Mouse (Mus musculus) urinary bladder, postnatal 14 days (tissue): ENCODE data around the gene Suclg2.

Source experiments
- DNase-seq: peaks from one replicate; pipeline ENCODE4 v3.0.0; 2021; ENCODE audit warnings: low spot score

Gene Suclg2

DNA sequence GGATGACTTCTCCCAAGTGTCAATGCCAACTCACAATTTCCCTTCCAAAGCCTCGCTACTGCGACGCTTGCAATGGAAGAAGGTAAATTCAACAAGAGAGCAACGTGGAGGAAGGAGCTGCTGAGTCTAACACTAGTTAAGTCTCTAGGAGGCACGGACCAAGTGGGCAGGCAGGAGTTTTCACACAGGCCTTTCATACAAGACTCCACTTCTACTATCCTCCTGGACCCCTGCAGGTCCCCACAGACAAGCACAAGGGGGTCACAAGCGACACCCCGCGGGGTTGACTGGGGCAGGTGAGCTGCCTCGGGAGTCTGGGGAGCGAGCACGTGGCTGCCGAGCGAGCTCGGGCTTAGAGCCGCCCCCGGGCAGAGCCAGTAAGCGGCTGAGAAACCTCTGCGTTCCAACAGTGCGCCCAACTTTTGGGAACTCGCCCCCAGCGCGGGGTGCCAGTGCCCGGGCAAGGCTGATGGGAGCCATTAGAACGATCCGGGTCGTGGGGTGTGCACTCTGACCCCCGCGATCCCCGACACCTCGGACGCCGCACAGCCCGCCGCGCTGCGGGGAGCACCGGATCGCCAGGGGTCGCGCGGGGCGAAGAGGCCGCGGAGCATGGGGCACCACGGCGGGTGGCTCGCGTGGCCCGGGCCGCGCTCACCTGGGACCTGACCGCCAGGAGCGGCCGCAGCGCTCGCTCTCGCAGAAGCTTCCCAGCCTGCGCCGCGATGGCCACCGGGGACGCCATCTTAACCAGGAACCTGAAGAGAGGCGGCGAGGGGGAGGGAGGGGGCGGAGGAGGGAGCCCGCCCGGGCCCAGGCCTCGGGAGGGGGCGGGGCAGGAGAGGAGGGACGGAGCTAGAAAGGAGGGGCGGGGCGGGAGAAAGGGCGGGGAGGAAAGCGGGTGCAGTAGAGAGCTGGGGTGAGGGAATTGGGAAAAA, at the start of gene Suclg2:
TSS of gene Suclg2 (minus strand) at position 770 of the 938 bp plus-strand sequence.
- peak; percentile 90 for DNase-seq

DNA sequence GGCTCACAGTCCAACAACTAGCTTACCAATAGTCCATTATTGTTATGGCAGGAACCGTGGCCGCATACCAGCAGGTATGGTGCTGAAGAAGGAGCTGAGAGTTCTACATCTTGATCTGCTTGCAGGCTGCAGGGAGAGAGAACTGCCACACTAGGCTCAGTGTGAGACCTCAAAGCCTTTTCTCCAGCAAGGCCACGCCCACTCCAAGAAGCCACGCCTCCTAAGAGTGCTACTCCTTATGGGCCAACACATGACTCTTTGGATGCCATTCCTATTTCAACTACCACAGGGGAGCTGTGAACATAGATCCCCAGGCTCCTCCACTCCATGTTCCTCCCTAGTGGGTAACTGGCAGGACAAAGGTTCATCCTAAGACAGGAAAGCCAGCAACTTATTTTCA, 48.0 kb upstream of the Suclg2 start:
- no peak for DNase-seq

DNA sequence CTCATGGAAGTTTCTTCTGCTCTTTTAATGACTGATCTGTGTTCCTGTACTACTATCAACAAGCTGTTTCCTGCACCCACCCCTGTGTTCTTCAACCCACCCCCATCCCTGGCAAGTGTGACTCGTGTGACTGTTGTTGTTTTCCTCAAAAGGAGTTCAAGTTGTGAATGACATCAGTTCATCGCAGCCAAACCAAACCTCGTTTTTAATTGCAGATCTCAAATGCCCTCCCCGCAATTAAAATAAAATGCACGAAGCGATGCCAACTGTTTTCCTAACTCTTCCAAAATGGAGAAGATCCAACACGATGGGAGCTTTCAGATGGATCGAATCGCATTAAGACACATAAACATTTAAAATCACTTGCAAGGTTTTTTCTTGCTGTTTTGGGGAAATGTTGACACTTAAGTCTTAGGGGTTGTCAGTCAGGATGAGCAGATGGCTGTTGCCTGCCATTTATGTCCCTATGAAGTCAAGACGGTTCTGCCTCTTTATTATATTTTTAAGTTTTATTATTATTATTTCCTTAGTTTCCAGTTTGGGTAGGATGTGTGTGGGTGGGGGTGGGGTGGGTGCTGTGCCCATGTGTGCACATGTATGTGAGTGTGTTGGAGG, 41.1 kb upstream of the Suclg2 start:
- no peak for DNase-seq

DNA sequence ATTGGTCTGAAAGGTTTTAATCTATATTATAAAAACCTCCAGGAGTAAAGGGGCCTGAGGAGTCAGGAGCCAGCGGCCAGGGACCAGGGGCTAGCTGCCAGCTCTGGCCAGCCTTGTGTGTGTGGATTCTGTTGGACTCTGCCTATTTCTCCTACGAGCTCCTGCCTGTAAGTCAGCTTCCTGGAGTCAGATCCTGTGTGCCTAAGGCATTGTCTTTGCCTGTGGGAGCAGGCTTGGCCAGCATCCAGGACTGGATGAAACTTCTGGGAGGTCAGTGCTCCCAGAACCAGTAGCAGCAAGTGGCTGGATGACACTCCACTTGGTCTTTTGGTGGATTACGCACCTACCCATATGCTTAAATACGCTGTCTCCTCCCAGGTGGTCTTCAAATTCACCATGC, 23.8 kb upstream of the Suclg2 start:
- DNase-seq, result no peak

DNA sequence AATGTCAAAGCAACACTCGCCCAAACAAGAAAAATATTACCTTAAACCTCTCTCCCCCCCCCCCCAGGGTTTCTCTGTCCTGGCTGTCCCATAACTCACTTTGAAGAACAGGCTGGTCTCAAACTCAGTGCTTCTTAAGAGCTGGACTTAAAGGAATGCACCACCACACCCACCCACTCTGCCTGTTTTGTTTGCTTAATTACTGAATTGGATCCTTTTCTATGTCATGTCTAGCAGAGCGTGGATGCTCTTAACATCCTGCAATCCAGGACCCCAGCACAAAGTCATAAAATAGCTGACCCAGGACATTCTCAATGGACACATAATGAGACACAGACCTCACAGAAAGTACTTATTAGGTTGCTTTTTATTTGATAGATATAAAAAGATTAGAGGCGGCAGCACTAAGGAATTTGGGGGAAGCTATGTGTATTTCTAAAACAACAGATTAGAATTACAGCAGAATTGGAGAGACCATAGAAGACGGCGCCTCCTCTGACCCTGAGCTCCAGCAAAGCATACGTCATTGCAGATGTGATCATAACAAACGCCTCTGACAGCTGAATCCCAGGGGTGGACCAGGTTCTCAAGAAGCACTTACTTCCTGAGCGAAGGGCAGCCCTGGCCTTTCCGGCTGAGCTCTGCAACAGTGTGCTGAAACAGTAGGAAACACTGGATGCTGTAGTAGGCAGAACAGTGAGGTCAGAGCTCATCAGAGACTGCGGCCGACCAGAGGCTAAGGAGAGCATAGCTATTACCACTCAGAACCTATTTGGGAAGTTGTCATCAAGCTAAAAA, 13.2 kb upstream of the Suclg2 start:
- DNase-seq, result no peak

DNA sequence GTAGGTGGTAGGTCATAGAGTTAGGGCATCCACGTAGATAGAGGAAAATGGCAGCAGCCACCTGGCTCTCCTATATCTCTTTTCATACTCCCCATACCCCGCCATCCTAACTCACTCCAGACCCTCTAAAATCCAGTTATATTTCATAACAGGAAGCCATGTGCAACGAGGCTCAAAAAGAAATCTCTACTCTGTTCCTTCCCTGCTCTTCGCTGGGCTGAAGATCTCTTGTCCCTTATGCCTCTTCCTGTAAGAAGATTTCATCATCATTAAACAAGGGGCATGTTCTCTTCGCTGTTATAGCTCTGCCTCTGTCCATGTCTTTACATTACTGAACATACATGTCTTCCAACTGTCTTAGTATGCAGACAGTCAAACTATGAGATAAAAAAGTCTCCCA, 10.8 kb upstream of the Suclg2 start:
- no peak for DNase-seq

DNA sequence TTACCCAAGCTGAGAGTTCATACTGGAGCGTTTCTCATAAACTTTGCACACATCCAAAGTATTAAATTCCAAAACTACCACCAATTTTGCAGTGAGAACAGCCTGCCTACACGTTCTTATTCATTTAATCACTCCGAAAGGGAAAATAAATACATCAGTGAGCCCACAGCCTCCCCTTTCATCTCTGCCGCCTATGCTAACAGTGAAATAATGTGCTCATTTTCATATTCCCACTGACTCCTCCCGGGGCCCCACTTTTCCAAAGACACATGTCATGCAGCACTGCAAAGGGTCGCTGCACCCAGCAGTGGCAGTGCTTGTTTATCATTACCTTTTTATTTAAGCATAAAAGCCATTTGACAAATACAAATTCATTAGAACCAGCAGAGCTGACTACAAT, 6.7 kb upstream of the Suclg2 start:
- DNase-seq, result no peak

DNA sequence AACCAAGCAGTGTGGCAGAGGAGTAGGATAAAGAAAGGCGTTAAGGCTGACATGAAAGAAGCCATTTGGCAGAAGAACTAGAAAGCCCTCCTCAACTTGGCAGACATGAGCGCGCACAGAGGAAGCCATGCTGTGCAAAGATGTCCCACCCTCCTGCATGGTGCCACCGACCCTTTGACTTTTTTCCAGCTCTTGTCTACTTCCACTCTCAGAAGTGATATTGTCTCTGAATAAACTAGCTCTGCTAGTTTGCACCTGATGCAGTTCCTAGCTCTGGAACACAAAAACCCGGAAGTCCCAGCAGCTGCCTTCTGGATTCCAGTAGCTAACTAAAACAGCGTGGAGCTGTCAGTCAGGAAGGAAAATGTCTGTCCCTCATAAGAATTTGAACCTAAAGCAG, 4.8 kb upstream of the Suclg2 start:
- no peak for DNase-seq

DNA sequence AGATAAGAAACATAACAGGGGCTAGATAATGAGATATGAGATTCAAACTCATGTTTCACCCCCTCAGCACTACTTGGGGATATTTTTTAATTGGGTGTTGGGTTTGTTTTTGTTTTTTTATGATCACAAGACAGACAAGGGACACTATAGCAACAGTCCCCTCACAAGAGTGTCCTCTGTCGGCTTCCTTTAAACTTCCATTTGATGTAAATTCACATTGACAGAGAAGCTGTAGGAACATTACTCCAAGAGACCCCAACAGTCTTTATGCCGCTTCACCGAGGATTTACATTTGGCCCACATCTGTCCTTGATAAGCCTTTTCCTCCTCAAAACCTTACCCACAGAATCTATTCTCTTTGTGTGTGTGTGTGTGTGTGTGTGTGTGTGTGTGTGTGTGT, 1.2 kb upstream of the Suclg2 start:
- no peak for DNase-seq

DNA sequence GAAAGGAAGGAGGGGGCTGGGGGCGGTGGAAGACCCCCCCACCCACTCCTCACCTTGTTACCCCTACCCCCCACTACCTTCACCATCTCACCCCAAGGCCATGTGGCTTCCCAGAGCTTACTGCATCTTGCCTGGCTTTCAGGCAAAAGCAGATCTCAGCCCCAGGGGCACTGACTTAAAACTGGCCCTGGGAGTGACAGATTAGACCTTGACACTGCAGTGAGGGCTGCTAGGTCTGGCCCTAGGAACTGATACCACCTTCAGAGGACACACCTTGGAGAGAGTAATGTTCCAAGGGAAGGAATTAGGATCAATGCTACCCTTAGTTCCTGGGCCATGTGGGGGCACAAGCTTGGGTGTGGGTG, 351 bp upstream of the Suclg2 start:
- DNase-seq, result no peak

DNA sequence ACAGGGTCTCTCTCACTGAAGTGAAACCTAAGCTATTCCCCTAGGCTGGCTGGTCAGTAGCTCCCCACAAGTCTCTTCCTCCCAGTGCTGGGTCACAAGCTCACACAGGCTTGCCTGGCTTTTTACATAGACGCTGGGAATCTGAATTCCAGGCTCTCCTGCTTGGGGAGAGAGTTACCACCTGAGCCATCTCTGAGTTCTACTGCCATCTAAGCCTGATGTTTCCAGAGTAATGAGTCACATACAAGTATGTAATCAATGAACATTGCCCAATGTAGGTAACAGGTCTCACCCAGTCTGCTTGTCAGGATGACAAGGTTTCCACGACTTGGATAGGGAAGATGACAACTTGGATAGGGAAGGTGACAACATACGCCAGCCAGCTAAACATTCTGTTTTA, 1.5 kb downstream of the Suclg2 start:
- no peak for DNase-seq

DNA sequence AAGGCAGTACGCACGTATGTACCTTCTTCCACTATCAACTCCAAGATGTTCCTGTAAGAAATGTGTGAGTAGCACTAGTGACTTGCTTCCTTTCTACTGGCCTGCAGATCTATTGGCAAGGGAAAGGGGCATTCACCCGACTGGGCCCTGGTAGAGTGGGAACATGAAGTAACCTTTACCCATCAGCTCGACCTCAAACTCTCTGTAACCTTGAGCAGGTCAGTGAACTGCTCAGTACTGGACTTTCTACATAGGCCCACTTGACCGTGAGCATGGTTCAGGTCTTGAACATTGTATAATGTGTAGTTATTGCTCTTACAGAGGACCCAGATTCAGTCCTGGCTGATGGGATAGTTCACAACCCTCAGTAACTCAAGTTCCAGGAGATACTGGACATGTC, 2.1 kb downstream of the Suclg2 start:
- DNase-seq, result no peak

DNA sequence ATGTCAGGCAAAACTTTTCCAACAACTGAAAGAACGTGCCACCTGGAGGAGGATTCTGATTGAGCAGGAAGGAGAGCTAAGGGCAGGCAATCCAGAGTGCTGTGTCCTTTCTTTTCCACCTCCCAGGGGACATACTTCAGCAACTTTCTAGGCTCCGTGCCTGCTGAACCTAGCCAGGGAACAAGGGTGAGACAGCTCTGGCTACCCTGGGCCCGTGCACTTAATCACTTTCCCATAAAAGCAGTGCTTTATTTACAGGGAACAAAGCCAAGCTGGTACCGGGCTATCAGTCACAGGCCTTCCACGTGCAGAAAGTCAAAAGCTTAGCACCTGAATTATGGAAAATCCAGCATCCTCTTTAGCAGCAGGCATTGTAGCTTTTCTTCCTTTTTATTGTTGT, 5.4 kb downstream of the Suclg2 start:
- peak; percentile 18 for DNase-seq

DNA sequence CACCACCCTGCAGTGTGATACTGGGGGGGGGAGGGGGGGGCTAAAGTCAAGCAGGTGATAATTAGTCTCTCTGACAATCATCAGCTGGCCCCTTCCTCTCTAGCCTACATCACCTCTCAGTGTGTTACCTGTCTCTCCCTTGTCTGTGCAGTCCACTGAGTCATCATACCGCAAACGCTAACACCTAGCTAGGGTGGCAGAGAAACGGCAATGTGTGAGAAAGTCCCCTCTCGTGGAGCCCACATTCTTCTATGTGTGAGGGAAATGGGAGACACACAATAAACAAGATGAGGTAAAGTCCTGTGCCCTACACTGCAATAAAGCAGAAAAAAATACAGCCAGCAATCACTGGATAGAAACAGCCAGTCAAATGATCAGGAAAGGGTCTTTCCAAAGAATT, 6.5 kb downstream of the Suclg2 start:
- no peak for DNase-seq

DNA sequence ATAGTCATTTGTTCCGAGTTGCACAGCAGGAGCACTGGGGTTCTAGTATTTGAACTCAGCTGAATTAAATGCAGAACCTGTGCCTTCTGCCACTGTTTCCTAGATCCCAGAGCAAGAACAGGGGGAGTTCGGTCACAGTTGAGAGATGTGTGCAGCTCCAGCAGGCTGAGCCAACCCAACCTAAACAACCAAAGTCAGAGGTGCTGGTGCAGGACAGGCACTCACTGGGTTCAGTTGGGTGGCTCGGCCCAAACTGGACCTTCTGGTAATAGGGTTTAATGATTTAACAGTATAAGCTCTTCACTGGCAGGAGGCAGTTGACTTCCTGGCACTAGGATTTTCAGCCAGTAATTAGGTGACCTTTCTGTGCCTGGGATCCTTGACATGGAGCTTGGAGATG, 6.9 kb downstream of the Suclg2 start:
- no peak for DNase-seq

DNA sequence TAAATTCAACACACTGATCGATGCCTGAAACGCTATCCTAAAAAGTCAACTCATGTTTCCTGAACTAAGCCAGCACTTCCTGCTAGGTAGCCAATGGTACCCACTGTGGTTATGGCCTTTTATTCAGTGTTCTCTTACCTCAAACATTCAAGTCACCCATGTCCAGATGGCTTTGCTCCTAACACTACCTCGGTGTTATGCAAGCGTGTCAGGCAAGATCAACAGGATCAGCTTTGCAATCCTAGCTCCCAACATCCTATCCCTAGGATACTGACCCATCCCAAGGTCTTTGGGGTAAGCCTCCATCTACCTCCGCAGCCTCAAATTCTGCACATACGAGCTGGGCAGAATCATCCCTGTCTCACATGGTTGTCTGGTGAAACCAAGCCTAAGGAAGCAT, 7.7 kb downstream of the Suclg2 start:
- no peak for DNase-seq

DNA sequence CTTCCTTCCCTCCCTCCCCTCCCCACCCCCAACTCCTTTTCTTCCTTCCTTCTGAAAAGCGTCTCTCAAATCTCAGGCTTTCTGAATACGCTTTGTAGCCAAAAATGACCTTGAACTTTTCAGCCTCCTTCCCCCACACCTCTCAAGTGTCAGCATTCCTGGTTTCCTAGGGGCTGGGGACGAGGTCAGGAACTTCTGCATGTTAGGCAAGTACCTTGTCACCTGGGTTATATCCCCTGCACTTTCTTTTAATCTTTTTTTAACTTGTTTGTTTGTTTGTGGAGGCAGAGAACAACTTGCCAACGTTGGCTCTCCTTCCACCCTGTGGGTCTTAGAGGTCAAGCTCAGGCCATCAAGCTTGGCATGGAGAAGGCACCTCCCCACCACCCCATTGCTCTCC, 9.1 kb downstream of the Suclg2 start:
- no peak for DNase-seq

DNA sequence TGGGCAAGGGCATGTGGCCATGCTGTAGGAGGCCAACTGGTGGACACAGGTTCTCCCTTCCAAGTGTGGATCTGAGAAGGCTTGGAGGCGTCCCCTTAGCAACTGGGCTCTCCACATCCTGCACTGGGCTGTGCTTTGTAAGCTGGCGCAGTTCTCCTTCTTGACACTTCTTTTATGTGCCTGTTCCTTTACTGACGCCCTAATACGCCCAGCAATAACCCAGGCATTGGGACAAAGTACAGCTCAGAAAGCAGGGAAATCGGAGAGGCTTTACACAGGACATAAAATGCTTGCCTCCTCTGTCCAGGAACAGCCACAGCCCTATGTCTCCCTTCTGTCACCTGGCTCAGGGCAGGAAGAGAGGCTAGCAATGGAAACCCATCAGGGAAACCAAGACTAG, 9.5 kb downstream of the Suclg2 start:
- no peak for DNase-seq

DNA sequence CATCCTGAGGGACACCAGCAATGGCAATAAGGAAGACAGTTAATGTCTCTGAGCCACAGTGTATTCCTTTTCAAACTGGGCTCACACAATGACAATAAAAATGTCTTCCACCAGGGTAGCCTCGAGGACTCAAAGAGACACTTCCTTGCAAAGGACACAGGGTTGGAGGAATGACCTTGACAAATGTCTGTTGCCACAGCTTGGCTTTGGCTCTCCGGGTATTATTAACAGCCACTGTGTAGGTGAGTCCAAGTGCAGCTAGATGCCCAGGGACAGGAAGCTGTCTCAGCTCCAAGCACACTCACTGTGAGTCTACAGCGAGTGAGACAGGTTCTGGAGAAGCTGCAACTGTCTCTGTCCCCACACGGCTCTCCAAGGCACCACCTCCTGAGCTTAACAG, 14.0 kb downstream of the Suclg2 start:
- no peak for DNase-seq

DNA sequence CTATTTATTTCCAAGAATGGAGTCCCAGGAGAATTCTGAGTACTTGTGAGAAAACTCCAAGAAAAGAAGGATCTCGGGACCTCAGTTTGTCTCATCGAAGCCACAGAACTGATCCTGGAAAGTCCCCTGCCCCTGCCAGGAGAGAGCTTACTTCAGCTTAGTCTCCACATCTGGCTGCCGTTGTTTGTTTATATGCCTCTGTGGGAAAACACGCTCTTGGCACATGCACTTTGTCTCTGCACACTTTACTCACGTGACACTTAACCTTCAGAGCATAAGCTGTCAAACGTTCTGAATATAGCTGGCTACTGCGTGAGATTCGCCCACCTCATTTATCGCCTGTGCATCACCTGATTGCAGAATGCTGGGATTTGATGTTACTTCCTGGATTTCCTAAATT, 16.4 kb downstream of the Suclg2 start:
- DNase-seq, result no peak

DNA sequence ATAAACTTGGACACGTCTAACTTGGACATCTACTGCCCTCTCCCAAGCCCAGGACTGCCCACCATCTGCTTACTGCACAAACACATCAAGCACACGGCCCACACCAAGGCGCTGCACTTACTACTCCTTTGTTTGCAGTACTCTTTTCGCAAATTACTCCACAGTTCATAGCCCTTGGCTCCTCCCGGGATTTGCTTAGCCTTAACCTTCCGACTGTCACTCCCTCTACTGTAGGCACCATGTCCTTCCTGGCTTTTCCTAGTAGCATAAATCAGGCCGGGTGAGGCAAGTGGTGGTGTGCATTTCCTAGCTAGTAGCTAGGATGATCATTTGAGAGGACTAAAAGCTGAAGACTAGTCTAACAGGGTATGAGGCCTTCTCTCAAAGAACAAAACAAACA, 16.8 kb downstream of the Suclg2 start:
- no peak for DNase-seq

DNA sequence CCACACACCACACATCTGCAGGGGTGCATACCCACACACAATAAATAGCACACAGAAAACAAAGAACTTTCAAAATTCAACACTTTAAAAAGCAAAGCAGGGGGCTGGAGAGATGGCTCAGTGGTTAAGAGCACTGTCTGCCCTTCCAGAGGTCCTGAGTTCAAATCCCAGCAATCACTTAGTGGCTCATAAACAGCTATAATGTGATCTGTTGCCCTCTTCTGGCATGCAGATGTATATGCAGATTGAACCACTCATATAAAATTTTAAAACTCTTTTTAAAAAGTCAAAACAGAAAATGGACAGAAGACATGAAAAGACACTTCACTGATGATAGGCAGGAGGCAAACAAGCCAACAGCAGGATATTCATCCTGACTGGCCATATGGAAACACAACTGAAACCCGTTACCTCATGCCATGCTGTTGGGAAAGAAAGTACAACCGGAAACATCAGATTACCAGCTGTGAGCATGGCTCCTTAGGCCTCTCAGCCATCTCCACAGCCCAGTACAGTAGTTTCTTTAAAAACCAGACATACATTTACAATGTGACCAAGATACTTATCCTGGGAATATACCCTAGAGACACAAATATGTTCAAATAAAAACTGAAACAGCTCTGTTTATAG, 17.5 kb downstream of the Suclg2 start:
- no peak for DNase-seq

DNA sequence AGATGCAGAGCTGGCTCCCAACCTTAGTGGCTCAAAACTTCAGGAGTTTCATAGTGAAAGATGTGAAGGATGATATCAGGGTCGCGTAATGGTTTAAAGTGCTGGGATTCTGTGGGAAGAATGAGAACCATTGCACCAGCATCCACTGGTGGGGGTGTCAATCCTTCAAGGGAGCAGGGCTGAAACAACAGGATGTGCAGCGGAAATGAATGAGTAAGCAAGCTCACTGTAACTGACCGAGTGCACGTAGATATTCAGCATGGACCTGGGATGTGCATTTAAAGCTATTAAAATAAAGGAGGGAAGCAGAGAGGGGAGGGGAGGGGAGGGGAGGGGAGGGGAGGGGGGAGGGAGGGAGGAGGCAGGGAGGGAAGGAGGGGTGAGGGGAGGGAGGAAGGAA, 18.4 kb downstream of the Suclg2 start:
- DNase-seq, result no peak
